Mouse (Mus musculus) c-Kit-positive CD71-positive TER-119-positive erythroid progenitor cells, embryonic 14.5 days (primary cell): ENCODE measurements around the gene Actg1.

Experiments used
- DNase-seq: peaks from one replicate; pipeline ENCODE4 v3.0.0-alpha.2; 2013; ENCODE audit warnings: low spot score

Gene Actg1

GRCm38 (mm10) chr11:120347791-120348683, at the start of gene Actg1:
Actg1 (minus strand) TSS chr11:120348542.
- DNase-seq, result peak; percentile 77

GRCm38 (mm10) chr11:120397602-120398001, 49.3 kb upstream of the Actg1 start:
- DNase-seq, result no peak

- DNase-seq, result no peak
These were observed 47.3 kb upstream of the Actg1 start for GRCm38 (mm10) chr11:120395661-120396060.

- DNase-seq, result no peak
These were observed 40.2 kb upstream of the Actg1 start for GRCm38 (mm10) chr11:120388580-120388979.

- DNase-seq, result peak; percentile 37
These were observed 38.8 kb upstream of the Actg1 start for GRCm38 (mm10) chr11:120387157-120387556.

- DNase-seq, result no peak
These were observed 38.3 kb upstream of the Actg1 start for GRCm38 (mm10) chr11:120386632-120387031.

- DNase-seq, result no peak
These were observed 34.2 kb upstream of the Actg1 start for GRCm38 (mm10) chr11:120382509-120382908.

GRCm38 (mm10) chr11:120381157-120381556, 32.8 kb upstream of the Actg1 start:
- no peak for DNase-seq

GRCm38 (mm10) chr11:120380271-120380670, 31.9 kb upstream of the Actg1 start:
- DNase-seq, result no peak

- DNase-seq, result peak; percentile 90
These were observed 30.5 kb upstream of the Actg1 start, which contains the start of gene Faap100 for GRCm38 (mm10) chr11:120378611-120379540. Faap100 (minus strand) TSS chr11:120378764.

GRCm38 (mm10) chr11:120378031-120378610, 29.8 kb upstream of the Actg1 start:
- DNase-seq, result no peak

- no peak for DNase-seq
These were observed 29.0 kb upstream of the Actg1 start for GRCm38 (mm10) chr11:120377337-120377736.

GRCm38 (mm10) chr11:120376302-120377160, 28.2 kb upstream of the Actg1 start:
- DNase-seq, result no peak

GRCm38 (mm10) chr11:120375324-120375723, 27.0 kb upstream of the Actg1 start:
- DNase-seq, result no peak

- no peak for DNase-seq
These were observed 25.7 kb upstream of the Actg1 start for GRCm38 (mm10) chr11:120373820-120374586.

GRCm38 (mm10) chr11:120373025-120373424, 24.7 kb upstream of the Actg1 start:
- no peak for DNase-seq

GRCm38 (mm10) chr11:120369656-120370055, 21.3 kb upstream of the Actg1 start:
- DNase-seq, result peak; percentile 34

GRCm38 (mm10) chr11:120366443-120367027, 18.2 kb upstream of the Actg1 start:
- no peak for DNase-seq

GRCm38 (mm10) chr11:120362891-120363290, 14.5 kb upstream of the Actg1 start:
- DNase-seq, result no peak

- DNase-seq, result no peak
These were observed 13.0 kb upstream of the Actg1 start, which contains the start of gene Fscn2 for GRCm38 (mm10) chr11:120361295-120361694. Fscn2 (plus strand) TSS chr11:120361534.
